Mouse (Mus musculus): Measurements from ENCODE around the gene Prr22. TPM values are rescaled to one million over a fixed set of nuclear protein-coding genes. Genes with fewer than 3 reads are reported as not detected.

Gene Prr22
- 0.79 and 1.5 TPM in 2 replicates for total RNA-seq (2021)
- long read RNA-seq, result 0 reads

DNA sequence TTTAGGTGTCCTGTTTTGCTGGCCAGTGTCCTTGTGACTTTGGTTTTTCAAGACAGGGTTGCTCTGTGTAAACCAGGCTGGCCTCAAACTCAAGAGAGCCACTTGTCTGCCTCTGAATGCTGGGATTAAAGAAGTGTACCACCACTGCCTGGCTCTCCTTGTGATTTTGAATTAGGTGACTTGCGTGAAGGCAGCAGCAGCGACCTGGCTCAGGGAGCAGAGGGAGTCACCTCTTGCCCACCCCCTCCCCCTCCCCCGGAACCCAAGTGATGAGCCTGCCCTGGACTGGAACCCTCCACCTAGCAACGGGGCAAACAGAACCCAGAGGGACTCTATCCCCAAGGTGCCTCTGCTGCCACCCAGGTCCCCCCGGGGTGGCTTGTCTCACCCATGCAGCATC is at the start of gene Prr22:
Gene Prr22, plus strand, starts transcription at position 301 of the 400 bp plus-strand sequence.
- DNase-seq, result no peak

DNA sequence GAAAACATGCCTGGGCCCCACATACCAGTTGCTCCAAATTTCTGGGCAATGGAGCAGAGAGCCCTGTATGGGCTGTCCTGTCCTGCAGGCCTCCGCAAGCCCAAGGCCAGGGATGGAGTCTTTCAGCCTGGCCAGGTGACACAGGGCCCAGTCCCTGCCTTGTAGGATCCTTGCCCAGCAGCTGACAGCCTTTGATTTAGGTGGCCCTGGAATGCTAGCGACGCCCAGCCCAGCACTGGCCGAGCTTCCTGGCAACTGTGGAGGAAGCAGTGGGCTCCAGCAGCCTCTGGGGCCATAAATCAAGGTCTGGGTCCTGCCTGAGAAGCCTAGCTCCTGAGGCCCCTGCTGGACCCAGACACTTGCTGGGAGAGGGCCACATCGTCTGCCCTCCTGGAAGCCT is 47.6 kb upstream of the Prr22 start:
- DNase-seq, result peak; percentile 59

DNA sequence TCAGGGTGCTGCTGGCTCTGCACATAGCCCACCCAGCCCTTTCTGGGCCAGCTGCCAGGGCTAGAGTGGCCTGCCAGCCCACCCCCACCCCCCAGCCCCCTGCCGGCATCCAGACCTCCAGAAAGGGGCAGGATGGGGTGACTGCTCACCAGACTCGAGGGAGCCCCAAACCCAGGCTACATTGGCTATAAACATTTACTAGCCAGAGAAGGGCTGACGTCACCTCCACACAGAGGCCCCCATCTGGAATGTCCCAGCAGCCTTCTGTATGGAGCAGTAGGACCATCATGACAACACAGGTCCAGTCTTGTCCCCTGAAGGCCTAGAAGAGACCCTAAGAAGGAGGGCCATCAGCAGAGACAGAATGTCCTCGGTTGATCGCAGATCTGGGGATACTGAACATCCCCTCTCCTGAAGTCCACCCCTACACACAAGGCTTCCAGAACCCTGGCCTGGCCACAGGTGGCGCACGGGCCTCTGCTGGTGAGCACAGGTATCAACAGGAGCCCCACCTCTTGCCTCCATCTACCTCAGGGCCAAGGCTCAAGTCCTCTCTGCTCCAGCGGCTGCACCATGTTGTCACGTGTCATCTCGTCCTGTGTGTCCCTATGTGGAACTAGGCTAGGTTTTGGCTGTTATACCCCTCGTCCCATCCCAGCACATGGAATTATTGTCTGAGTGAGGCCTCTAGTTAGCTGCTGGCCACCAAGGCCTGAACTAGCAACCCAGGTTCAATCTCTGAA is 46.5 kb upstream of the Prr22 start:
- no peak for DNase-seq

DNA sequence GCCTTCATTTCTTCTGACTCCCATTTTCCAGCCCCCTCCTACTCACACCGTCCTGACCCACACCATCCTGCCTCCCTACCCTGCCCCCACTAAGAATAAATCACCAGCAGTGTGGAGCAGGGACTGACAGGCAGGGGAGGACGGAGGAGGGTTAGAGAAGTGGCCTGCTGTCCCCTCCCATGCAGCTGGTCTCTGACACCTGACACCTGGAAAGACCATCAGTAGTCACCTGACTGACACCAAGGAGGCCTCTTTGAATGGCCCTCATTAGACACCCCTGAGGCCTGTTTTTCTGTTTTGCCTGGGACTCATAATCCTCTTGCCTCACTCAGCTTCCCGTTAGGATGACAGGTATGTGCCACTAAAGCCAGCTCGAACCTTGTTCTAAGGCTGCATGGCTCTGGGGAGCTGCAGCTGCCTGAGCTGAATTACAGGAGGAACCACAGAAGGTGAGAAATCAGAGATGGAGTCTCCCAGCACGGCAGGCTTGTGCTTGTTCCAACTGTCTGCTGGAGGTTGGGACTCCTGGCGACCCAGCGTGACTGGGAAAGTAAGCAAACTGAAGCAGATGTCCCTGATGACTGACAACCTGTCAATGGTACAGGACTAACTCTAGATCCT is 42.9 kb upstream of the Prr22 start:
- DNase-seq, result no peak

DNA sequence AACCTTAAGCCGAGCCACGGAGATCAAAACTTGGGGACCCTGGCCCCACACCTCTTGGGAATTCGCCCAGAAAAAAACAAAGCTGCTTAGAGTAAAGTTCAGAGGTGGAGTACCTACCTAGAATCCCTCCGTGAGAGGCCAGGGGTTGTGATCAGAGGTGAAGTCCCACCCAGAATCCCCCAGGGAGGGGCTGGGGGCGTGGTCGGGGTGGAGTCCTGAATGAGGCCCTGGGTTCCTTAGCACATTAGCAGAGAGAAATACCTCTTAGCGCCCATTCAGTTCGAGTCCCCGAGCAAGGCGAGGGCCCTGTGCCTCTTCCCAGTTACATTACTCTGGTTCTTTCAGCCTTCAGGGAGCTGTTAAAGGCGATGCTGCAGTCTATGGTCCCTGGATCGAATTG is 42.4 kb upstream of the Prr22 start:
- DNase-seq, result no peak

DNA sequence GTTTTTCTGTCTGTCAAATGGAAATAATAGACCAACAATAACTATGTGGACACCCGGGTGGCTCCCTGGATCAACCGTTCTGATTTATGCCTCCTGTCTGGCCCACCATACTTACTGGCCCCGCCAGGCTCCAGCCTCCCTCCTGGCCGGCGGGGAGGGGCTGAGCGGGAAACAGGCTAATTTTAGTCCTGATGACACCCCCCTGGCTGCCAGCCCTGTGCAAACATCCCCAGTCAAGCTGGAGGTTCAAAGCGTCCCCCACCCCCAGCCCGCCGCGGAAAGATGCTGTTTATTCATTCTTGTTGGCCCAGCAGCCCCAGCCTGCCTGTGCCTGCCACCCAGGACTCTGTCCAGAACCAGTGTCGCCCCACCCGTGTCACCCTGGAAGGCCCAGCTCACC is 41.9 kb upstream of the Prr22 start:
- no peak for DNase-seq

DNA sequence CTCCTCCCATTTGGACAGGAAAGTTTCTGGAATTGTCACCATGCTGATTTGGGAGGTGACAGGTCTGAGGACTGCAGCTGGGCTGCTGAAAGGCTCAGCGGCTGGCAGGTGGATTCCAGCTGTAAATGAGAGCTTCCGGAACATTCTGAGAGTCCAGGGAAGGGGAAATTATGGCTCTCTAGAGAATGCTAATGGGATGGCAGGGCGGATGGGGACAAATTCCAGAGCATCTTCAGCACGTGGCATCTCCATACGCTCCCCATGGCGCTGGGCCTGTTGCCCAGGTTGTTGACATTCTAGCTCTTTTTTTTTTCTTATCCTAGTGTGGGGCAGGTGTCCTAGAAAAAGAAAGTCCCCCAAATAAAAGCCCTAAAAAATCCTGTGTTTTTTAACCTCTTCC is 40.9 kb upstream of the Prr22 start:
- DNase-seq, result no peak

DNA sequence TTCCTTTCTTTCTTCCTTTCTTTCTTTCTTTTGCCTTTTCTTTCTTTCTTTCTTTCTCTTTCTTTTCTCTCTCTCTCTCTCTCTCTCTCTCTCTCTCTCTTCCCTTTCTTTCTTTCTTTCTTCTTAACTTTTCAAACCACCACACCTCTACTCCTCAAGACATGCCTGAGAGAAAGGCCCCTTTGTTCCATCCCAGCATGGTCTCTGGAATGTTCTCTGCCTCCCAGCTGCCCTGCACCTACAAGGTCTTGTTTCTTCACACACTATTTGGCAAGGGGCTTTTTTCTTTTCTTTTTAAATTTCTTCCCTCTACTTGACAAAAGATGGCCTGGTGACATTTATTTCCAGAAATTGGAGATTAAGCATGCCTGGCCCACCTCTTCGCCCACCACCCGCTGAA is 40.4 kb upstream of the Prr22 start:
- no peak for DNase-seq

DNA sequence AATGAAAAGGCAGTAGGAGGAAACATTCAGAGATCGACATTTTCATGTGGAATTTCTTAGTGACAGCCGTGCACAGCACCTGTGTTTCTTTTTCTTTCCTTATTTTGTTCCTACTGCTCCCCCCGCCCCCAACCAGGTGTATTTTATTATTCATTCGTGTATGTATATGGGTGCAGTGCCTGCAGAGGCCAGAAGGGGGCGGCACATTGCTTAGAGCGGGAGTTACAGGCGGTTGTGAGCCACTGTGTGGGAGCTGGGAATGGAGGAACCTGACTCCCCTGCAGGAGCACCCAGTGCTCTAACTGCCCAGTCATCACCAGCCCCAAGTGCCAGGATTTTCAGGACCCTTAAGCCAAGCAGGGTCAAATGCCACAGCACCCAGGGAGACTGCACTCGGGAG is 33.5 kb upstream of the Prr22 start:
- DNase-seq, result no peak

DNA sequence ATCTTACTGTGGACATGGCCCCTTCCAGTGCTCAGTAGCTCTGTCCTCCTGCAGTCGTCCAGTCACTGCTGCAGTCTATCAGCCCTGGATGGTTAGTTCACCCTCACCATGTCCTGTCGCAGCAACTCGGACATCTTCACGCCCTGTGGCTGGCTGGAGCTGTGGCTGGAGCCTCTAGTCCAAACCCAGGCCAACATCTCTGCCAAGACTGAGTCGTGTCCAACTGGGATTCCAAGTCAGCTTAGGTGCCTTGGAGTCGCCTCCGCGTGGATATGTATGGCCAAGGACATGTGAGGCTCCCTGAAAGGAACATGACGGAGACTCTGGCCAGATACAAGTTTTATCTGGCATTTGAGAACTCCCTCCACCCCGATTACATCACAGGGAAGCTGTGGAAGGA is 31.8 kb upstream of the Prr22 start:
- DNase-seq, result no peak

DNA sequence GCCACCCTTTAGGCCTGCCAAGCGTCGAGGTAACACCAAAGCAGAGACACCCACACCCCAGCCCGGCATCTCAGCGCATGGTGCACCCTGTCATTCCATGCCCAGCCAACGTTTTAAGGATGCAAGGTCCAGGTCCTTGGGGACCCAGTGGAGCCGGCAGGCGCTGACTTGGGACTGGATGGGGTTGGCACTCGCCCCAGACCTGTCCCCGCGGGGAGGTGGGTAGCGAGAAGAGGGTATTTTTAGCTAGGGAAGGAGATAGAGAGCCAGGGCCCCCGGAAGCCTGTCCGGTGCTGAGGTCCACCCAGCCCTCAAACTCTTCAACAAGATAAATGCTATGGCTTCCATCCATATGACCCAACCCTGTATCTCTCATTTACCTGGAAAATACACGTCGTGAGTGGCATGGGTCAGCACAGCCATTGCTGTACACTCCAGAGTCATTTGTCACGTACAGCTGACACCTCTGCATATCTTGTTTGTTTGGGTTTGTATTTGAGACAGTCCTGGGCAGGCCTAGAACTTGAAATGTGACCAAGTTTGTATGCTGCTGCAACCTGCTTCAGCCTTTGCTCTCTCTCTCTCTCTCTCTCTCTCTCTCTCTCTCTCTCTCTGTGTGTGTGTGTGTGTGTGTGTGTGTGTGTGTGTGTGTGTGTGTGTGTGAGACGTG is 29.8 kb upstream of the Prr22 start:
- DNase-seq, result no peak

DNA sequence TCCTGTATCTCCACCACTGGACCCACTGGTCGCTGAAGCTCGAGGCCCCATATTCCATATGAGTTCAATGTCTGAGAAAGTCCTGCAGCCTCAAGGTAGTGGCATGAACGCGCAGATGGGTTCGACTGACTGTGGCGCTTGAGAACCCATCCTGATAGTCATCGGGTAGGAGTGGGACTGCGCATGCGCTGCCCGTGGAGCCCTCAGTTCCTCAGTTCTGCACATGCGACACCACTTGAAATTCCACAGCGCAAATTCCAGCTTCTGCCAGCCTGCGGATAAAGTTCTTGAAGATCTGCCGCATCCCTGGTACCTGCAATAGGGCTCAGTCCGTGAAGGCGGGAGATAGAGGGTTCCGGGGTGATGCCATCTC is 29.3 kb upstream of the Prr22 start:
- DNase-seq, result no peak

DNA sequence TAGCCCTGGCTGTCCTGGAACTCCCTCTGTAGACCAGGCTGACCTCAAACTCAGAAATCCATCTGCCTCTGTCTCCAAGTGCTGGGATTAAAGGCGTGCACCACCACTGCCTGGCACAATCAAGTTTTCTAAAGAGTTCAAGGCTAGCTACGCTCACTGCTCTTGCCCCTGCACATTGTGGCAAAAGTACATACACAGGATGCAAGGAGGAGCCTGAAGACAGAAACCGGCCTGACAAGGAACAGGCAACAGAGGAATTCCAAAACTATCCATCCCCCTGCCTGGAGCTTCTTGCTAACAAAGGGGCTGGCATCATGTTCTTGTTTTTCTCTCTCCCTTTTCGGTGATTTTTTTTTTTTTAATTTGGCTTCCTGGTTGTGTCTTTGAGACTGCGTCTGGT is 25.9 kb upstream of the Prr22 start:
- no peak for DNase-seq

DNA sequence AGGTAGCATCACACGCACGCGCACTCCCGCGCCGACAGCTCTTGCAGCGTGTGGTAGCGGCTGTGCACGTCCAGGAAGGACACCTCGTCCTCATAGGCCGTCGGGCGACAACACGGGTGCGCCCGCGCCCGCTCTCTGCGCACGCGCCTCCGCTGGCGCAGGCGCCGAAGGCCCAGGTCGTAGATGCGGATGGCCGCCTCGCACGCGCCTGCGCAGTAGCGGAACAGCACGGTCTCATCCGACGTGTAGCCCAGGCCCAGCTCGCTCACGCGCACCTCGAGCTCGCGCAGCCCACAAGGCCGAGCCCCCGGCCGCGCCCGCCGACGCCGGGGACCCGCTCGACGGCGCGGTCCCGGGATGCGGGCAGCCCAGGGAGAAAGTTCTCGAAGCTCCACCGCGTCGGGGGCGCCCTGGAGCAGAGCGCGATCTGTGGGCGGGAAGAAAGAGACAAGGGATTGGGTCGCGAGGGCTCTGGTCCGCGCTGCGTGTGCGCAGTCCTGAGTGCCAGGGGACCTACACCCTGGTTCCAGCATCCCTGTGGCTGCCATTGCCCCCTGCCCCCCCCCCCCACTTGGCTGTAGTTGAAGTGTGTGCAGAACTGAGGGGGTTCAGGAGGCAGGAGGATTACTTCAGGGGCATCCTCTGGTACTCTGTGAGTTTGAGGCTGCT is 18.5 kb upstream of the Prr22 start:
- peak; percentile 55 for DNase-seq

DNA sequence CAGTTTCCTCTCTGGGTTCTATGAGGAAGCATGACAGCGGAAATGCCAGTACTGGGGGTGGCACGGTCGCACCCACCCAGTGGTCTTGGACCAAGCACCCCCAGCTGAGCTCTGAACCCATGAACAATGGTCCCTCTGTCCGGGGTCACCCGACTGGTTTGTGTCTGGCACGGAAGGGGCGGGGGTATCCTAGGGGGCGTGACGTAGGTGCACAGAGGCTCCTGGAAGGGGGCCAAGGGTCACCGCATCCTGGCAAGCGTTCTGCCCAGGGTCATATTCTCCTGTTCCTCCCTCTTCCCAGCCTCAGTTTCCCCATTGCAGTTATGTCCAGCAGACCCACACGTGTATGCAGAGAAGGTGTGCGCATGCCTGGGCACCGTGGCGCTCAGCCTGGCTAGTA is 16.6 kb upstream of the Prr22 start:
- no peak for DNase-seq

DNA sequence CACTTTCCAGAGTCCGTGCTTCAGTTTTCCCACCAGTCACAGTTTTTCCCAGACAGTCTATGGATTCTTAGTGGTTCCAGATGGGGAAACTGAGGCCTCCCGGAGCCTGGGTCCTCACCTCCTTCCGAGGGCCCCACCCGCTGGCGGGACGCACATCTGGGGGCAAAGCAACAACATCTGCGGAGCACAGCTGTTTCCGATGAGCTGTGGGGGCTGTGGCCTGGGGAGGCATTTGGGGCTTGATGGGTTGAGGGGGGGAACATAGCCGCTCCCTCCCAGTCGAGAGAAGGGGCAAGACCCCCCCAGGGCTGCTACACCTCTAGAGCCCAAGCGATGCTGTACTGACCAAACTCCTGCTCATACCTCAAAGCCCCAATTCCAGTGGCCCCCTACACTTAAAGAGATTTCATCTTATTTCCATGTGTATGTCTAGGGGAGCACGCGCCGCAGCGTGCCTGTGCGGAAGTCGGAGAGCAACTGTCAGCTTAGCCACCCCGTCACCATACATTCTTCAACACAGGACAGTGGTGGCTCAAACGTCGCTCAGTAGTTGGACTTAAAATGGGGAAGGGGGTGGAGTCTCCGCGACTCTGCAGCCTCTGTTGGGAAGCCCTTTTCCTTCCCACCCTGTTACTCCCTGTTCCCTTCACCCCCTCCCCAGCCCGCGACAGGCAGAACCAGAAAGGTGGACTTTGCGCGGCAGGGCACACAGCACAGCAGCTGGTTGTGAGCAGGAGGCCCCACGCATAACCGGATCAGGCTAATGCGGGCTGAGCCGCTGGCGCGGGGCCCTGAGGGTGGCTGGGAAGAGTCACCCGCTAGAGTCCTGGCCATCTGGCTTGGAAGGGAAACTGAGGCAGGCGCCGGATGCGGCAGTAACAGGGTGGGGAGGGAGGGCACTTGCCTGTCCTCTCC is 15.5 kb upstream of the Prr22 start:
- DNase-seq, result no peak

DNA sequence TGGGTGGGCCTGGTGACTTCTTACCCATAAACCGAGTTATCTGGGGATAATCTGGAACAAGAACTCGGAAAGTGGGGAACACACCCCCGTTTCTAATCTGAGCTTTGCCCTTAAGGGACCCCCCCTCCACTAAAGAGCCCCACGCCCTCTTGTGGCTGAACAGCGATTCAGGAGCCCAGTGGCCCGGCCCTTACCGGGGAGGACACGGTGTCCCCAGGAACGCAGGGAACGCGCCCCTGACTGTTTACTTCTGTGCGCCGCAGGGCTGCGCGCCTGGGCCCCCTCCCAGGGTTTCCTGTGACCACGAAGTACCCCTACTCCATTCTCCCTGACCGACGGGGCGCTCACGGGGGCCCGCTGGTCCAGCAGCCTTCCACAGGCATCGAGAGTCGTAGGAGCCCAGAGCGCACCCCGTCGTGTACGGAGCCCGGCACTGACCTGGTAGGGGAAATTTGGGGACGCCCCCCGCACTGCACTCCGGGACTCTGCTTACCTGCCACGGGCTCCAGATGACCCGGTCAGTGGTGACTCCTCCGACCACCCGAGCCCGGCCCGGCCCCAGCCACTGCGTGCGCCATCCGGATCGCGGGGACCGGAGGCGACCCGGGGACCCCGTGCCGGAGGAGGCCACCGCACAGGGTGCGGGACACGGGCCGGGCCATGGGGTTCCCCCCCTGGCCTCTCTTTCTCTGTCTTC is 13.2 kb upstream of the Prr22 start:
- DNase-seq, result peak; percentile 53

DNA sequence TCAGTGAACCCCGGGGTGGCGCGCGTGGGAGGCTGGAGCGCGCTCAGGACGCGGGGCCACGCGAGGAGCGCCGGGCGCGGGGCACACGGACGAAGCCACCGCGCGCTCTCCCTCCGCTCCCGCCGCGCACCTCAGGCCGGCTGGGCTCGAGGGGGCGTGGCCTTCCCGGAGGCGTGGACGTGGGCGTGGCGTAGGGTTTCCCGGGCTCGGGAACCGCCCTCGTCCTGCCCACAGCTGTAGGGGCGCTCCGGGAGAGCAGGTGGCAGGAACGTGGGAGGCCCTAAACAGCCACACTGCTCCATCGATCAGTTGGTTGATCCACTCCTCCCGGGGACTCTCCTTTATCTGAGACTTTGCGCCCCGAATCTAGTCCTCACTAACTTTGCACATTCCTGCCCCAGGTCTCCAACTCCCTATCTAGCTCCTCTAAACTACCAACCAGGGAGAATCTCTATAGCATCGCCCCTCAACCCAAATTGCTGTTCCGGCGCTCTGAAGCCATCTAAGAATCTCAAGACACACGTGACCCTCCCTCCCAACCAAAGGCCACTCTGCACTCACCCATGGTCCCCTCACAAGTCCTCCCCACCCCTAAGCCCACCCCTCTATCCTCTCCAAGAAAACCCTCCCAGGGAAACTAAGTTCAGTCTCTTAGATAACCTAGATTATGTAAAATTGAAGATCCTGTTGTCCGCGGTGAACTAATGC is 12.5 kb upstream of the Prr22 start, which contains the start of gene Nrtn:
Gene Nrtn, minus strand, starts transcription at position 115 of the 708 bp plus-strand sequence.
- peak; percentile 94 for DNase-seq

DNA sequence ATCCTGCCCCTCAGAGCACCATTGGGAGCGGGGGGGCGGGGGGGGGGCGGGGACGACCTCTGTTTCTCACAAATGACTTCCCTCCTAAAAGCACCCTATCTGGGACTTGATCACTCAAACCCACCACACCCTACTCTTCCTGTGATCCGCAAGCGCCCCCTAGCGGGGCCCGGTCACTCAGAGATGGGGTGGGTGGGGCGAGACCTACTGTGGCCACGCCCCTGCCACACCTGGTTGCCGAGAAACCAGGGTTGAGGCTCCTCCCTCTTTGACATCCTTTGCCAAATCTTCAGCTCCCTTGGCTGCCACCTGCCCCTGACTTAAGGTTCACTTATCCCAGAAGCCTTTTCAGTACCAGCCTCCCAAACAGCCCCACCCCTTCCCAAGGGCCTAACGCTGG is 11.9 kb upstream of the Prr22 start:
- peak; percentile 71 for DNase-seq

DNA sequence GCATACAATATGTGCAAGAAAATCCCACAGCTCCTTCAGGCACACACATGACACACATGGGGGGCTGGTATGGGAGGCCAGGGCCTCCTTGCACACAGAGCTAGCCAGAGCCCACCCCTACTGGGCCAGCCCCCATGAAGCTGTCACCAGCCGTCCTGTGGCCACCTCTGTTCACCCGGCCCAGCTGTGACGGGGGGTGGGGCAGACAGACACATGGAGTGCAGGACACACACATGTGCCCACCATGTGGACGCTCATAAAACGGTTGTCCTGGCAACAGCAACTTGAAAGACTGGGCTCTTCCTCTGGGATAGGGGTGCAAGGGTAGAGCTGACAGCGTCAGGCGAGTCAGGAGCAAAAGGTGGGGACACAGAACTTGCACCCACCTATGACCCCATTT is 10.8 kb upstream of the Prr22 start:
- no peak for DNase-seq

DNA sequence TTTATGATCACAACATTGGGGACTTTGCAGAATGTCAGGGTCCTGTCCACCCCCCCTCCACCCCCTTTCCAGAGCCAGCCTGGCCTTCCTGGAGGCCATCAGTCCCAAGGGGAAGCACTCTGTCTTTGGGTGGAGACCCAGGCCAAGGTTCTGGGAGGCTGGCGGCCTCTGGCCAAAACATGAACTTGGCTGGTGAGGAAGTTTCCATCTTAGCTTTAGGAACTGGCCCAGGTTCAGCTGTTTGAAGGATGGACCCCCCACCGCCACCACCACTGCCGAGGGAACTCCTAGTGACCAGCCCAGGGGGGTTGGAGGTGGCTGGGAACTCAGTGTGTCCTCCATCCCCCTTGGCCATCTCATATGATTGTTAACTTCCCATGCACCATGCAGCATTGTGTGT is 9.0 kb upstream of the Prr22 start:
- no peak for DNase-seq

Data from adrenal gland, postnatal 25 days (tissue).